ENCODE assay signal across 14 mouse cellular contexts in genomic region chr7:74266511-74267168, GRCm38 (mm10).
"Had no signal": no experiment of that assay in that cellular context is flagged by ENCODE, and none has a peak within 500 bp of the region (broad histone marks: within the 10 kb centered on the region; RNA-seq: fewer than 3 reads in every experiment).

No protein-coding gene starts in this region.

- H3K9ac ChIP-seq: limb, embryonic 13.5 days; liver, embryonic 14.5 days; neural tube, embryonic 12.5 days had no signal

- H3K9me3 ChIP-seq: limb, embryonic 13.5 days; midbrain, embryonic 10.5 days; neural tube, embryonic 12.5 days had no signal

- H3K36me3 ChIP-seq: limb, embryonic 13.5 days; midbrain, embryonic 10.5 days; neural tube, embryonic 12.5 days had no signal

- H3K4me2 ChIP-seq: limb, embryonic 13.5 days; neural tube, embryonic 12.5 days had no signal

- H3K27me3 ChIP-seq: limb, embryonic 13.5 days; neural tube, embryonic 12.5 days had no signal

- DNase-seq: kidney, adult 9 months; kidney, postnatal 14 days; left cerebral cortex, postnatal 4 days; lung, postnatal 10 days; lung, postnatal 4 days; midbrain, embryonic 14.5 days; right cerebral cortex, postnatal 4 days; spleen, adult 18-20 months; thymus, adult 18-20 months; thymus, postnatal 14 days had no signal

- H3K4me3 ChIP-seq: limb, embryonic 13.5 days; midbrain, embryonic 10.5 days; neural tube, embryonic 12.5 days had no signal

- H3K4me1 ChIP-seq: limb, embryonic 13.5 days; midbrain, embryonic 10.5 days; neural tube, embryonic 12.5 days had no signal

- H3K27ac ChIP-seq: limb, embryonic 13.5 days; liver, embryonic 14.5 days; midbrain, embryonic 10.5 days; neural tube, embryonic 12.5 days had no signal
